Mouse (Mus musculus) adrenal gland, adult 8-10 months (tissue): ENCODE results near the gene Rell1. TPM values are rescaled to one million over a fixed set of nuclear protein-coding genes. Genes with fewer than 3 reads are reported as not detected.

Source experiments
- DNase-seq: peaks from one replicate; pipeline ENCODE4 v3.0.0; 2022
- total RNA-seq, 4 experiments: library from RNA; stranded (reverse); gene quantifications; 2 replicates each; pipeline ENCODE4 v1.2.4; 2022

Rell1 gene
- total RNA-seq = 100 to 1,000 TPM in 1 of 4 experiments, 10 to 100 TPM in 3; 49.3 to 101 (median 71.5) TPM

GRCm38 (mm10) chr5:63968443-63969415 lies at the start of gene Rell1:
Gene Rell1, minus strand, starts transcription at chr5:63968897.
- peak; percentile 97 for DNase-seq

- DNase-seq = no peak
These were observed 44.1 kb upstream of the Rell1 start for GRCm38 (mm10) chr5:64012596-64013366.

- DNase-seq = no peak
These were observed 37.9 kb upstream of the Rell1 start for GRCm38 (mm10) chr5:64006548-64006947.

- no peak for DNase-seq
These were observed 34.6 kb upstream of the Rell1 start for GRCm38 (mm10) chr5:64003302-64003701.

GRCm38 (mm10) chr5:63993865-63994264 lies 25.2 kb upstream of the Rell1 start:
- no peak for DNase-seq

GRCm38 (mm10) chr5:63990675-63991074 lies 22.0 kb upstream of the Rell1 start:
- no peak for DNase-seq

- DNase-seq = no peak
These were observed 17.6 kb upstream of the Rell1 start for GRCm38 (mm10) chr5:63986337-63986736.

- DNase-seq = peak; percentile 40
These were observed 13.6 kb upstream of the Rell1 start for GRCm38 (mm10) chr5:63982296-63982695.

- DNase-seq = no peak
These were observed 2.3 kb upstream of the Rell1 start for GRCm38 (mm10) chr5:63970991-63971390.

- DNase-seq = no peak
These were observed 1.6 kb upstream of the Rell1 start for GRCm38 (mm10) chr5:63970281-63970732.

- no peak for DNase-seq
These were observed 897 bp upstream of the Rell1 start for GRCm38 (mm10) chr5:63969476-63970112.

- peak; percentile 53 for DNase-seq
These were observed 1.0 kb downstream of the Rell1 start for GRCm38 (mm10) chr5:63967591-63968141.

GRCm38 (mm10) chr5:63966379-63966778 lies 2.3 kb downstream of the Rell1 start:
- no peak for DNase-seq

- DNase-seq = no peak
These were observed 2.8 kb downstream of the Rell1 start for GRCm38 (mm10) chr5:63965946-63966345.

- no peak for DNase-seq
These were observed 4.1 kb downstream of the Rell1 start for GRCm38 (mm10) chr5:63964576-63964975.

GRCm38 (mm10) chr5:63961726-63962125 lies 7.0 kb downstream of the Rell1 start:
- DNase-seq = no peak

- DNase-seq = no peak
These were observed 8.1 kb downstream of the Rell1 start for GRCm38 (mm10) chr5:63960565-63960964.

- DNase-seq = no peak
These were observed 9.6 kb downstream of the Rell1 start for GRCm38 (mm10) chr5:63958963-63959708.

GRCm38 (mm10) chr5:63957607-63958006 lies 11.1 kb downstream of the Rell1 start:
- no peak for DNase-seq

- DNase-seq = no peak
These were observed 12.3 kb downstream of the Rell1 start for GRCm38 (mm10) chr5:63956411-63956810.

GRCm38 (mm10) chr5:63953401-63954032 lies 15.2 kb downstream of the Rell1 start:
- peak; percentile 58 for DNase-seq
